Mouse (Mus musculus) erythroblast, embryonic 14.5 days (primary cell): Measurements from ENCODE around the gene Nin. TPM values are rescaled to one million over a fixed set of nuclear protein-coding genes. Genes with fewer than 3 reads are reported as not detected.

Experiments used
- H3K27me3 ChIP-seq: 2 replicates; pipeline ENCODE4 v1.6.1; 2012; ENCODE audit warnings: inconsistent platforms; ENCODE audit not compliant: control insufficient read depth
- H3K36me3 ChIP-seq: 2 replicates; pipeline ENCODE4 v1.6.1; 2012; ENCODE audit warnings: mild to moderate bottlenecking, inconsistent platforms; ENCODE audit not compliant: control insufficient read depth
- H3K4me1 ChIP-seq: 2 replicates; pipeline ENCODE4 v1.6.1; 2012; ENCODE audit warnings: inconsistent platforms; ENCODE audit not compliant: control insufficient read depth
- H3K4me3 ChIP-seq: replicated peaks from 2 replicates; pipeline ENCODE3; 2012; ENCODE audit warnings: moderate library complexity, mild to moderate bottlenecking, inconsistent platforms
- H3K9me3 ChIP-seq: 2 replicates; pipeline ENCODE4 v1.6.1; 2012; ENCODE audit warnings: low read length, inconsistent platforms, mixed read lengths; ENCODE audit not compliant: control insufficient read depth
- GATA1 ChIP-seq: IDR thresholded peaks from 2 replicates; pipeline ENCODE4 v1.6.1; 2012; ENCODE audit warnings: low read length, inconsistent platforms, mixed read lengths
- TAL1 ChIP-seq: IDR thresholded peaks from 3 replicates; pipeline ENCODE4 v1.6.1; 2012; ENCODE audit warnings: low read length, inconsistent platforms, mixed read lengths
- polyA plus RNA-seq: library from polyadenylated mRNA; stranded (reverse); fragments of >175 nt; gene quantifications from 2 replicates; pipeline ENCODE4 v1.2.3, GENCODE M21; 2012

Gene Nin
- polyA plus RNA-seq, 1 experiment = 0.04 TPM

DNA sequence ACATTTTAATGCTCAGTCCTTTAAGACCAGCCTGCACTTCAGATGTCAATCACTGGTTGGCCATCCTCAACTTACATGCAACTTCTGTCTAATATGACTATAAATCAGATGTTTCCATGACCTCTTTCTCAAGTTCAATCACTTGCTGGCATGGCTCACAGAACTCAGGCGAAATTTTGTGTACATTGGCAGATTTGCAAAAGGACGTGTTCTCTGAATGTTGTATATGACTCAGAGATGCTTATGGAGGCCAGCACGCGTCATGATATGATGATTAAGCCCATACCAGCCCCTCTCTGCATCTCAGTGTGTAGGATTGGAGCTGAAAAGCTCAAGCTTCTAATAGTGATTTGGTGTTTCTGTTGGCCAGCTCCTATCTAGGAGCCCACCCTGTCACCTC lies 13.1 kb upstream of the Nin start:
- H3K4me1 ChIP-seq = no peaks in the 10 kb centered on the region
- H3K4me3 ChIP-seq = no peak overlapping the region
- H3K27me3 ChIP-seq = peaks cover 4% of the 10 kb centered on the region
- no peaks in the 10 kb centered on the region for H3K36me3 ChIP-seq
- TF ChIP-seq GATA1 = no peak
- TF ChIP-seq TAL1 = no peak
- no peaks in the 10 kb centered on the region for H3K9me3 ChIP-seq

DNA sequence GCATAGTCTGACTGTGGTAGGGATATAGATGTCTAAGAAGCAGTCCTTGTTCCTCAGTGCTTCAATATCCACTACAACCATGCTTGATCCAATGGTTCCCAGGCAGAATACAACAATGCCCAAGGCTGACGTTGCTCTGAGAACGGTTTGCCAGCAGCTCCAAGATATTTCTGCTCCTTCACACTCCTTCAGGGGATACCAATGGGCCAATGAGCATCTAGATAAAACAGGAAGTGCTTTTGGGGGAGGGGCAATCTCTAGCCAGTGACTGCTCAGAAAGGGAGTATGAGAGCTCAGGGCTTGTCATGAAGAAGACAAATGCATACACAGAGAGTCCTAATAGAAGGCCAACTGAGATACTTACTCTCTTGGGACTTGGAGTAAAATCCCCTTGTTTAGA lies 6.0 kb upstream of the Nin start:
- peaks cover 7% of the 10 kb centered on the region for H3K27me3 ChIP-seq

GRCm38 (mm10) chr12:70118721-70119345 lies 5.3 kb upstream of the Nin start:
- H3K9me3 ChIP-seq = no peaks in the 10 kb centered on the region
- no peaks in the 10 kb centered on the region for H3K4me1 ChIP-seq
- H3K36me3 ChIP-seq = no peaks in the 10 kb centered on the region
- H3K4me3 ChIP-seq = no peak overlapping the region
- peaks cover 6% of the 10 kb centered on the region for H3K27me3 ChIP-seq
- no peak for TF ChIP-seq TAL1
- no peak for TF ChIP-seq GATA1

More for the DNA sequence above, 6.0 kb upstream of the Nin start:
- Histone ChIP-seq H3K36me3 (no peaks in the 10 kb centered on the region), H3K4me1 (no peaks in the 10 kb centered on the region), H3K9me3 (no peaks in the 10 kb centered on the region), H3K4me3 (no peak overlapping the region)
- TF ChIP-seq GATA1 (no peak), TAL1 (no peak)

GRCm38 (mm10) chr12:70117146-70117545 lies 3.6 kb upstream of the Nin start:
- H3K27me3 ChIP-seq = peaks cover 20% of the 10 kb centered on the region
- peaks cover 3% of the 10 kb centered on the region for H3K4me1 ChIP-seq
- no peaks in the 10 kb centered on the region for H3K9me3 ChIP-seq
- no peak overlapping the region for H3K4me3 ChIP-seq
- H3K36me3 ChIP-seq = no peaks in the 10 kb centered on the region
- TF ChIP-seq GATA1 (no peak), TAL1 (no peak)

DNA sequence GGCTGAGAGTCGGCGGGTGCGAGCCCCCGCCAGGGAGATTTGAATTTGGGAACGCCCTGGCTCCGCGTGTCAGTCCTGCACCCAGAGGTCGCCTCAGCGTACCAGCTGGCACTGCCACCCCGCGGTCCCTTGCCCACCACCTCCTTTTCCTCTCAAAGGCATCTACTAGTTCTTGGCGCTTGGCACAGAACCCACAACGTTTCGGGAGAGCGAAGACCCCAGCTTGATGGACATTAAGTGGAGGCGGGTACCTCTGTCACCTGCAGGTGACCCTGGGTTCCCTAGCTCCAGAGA lies 1.5 kb downstream of the Nin start:
- peaks cover 44% of the 10 kb centered on the region for H3K27me3 ChIP-seq

DNA sequence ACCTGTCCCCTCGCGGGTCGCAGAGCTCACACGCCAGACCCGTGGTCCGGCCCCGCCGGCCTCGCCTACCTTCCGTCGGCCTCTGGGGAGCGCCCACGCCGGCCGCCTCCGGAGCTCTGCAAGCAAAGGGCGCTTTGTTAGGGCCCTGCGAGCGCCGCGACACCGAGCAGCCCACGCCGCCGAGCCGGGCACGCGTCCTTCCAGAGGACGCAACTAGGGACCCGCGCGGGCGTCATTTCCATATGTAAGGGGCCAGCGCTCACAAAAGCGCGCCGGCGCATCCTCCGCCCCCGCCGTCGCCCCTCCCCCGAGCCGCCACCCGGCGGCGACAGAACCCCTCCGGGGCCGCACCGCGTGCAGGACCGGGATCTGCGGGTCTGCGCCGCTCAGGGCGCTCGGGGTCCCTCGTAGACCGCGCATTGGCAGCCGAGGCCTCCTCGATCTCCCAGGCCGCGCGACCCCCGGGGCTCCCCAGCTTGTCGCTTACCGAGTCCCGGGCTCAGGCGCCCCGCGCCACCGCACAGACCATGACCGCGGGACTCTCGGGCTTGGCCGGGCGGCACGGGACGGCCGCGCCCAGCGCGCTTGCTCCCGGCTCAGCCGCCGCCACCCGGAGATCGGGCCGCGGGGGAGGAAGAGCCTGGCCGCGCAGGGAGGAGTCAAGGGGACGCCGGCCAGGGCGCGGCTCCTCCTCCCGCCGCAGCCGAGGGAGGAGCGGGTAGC lies 2.0 kb downstream of the Nin start:
- peaks cover 25% of the 10 kb centered on the region for H3K4me1 ChIP-seq
- H3K9me3 ChIP-seq = no peaks in the 10 kb centered on the region
- no peaks in the 10 kb centered on the region for H3K36me3 ChIP-seq
- peaks cover 44% of the 10 kb centered on the region for H3K27me3 ChIP-seq
- no peak for TF ChIP-seq TAL1
- no peak for TF ChIP-seq GATA1
- peak overlapping the region; percentile 66 for H3K4me3 ChIP-seq

More for the DNA sequence above, 1.5 kb downstream of the Nin start:
- Histone ChIP-seq H3K4me3 (peak overlapping the region; percentile 66), H3K36me3 (no peaks in the 10 kb centered on the region), H3K4me1 (peaks cover 25% of the 10 kb centered on the region), H3K9me3 (no peaks in the 10 kb centered on the region)
- no peak for TF ChIP-seq GATA1
- no peak for TF ChIP-seq TAL1

- peaks cover 25% of the 10 kb centered on the region for H3K4me1 ChIP-seq
- TF ChIP-seq GATA1 (no peak), TAL1 (no peak)
- H3K4me3 ChIP-seq = peak overlapping the region; percentile 66
- H3K27me3 ChIP-seq = peaks cover 44% of the 10 kb centered on the region
- no peaks in the 10 kb centered on the region for H3K9me3 ChIP-seq
- no peaks in the 10 kb centered on the region for H3K36me3 ChIP-seq
These were observed 2.5 kb downstream of the Nin start for GRCm38 (mm10) chr12:70111117-70111366.

DNA sequence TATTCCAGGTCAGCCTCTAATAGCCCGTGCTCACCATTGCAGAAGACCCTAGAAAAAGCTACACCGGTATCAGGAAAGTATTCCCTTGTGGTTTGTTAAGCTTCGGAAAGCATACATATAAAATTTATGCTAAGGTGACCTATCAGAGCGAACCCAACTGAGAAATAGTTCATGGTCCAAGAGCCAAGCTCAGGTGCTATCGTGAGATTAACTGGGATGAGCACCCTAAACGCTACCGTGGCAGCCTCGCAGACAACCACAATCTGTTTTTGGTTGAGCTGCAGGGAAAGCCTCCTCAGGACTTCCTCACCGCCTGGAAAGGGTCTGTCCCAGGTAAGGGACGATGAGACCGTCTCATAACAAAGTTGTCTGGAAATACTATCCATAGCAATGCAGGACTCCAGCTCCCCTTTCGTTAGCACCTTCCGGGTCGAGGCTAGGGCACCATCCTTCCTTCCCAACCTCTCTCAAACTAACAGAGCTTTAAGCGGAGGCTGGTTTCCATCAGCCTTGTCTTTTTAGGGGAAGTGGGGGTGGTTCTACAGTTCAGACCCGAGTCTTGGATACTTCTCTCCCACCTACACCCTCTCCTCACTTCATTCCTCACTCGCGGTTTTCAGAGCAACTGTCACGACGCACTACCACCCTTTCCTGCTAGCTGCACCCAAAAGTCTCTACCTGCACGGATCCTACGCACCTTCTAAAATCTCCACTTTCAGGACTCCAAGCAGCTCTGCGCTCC lies 3.0 kb downstream of the Nin start:
- Histone ChIP-seq H3K9me3 (no peaks in the 10 kb centered on the region), H3K4me1 (peaks cover 25% of the 10 kb centered on the region), H3K27me3 (peaks cover 43% of the 10 kb centered on the region), H3K36me3 (no peaks in the 10 kb centered on the region), H3K4me3 (peak overlapping the region; percentile 66)
- TF ChIP-seq TAL1 (no peak), GATA1 (no peak)

- peaks cover 42% of the 10 kb centered on the region for H3K27me3 ChIP-seq
- TF ChIP-seq TAL1 (no peak), GATA1 (no peak)
- H3K9me3 ChIP-seq = no peaks in the 10 kb centered on the region
- no peak overlapping the region for H3K4me3 ChIP-seq
- H3K4me1 ChIP-seq = peaks cover 25% of the 10 kb centered on the region
- no peaks in the 10 kb centered on the region for H3K36me3 ChIP-seq
These were observed 3.6 kb downstream of the Nin start for GRCm38 (mm10) chr12:70109921-70110320.
